Mouse (Mus musculus): ENCODE results near the gene Myh4.

- no peak for TF ChIP-seq CTCF (IDR thresholded peaks at IDR 0.05; ENCODE audit: borderline replicate concordance, insufficient read depth, low read depth, low read length)
- no peak for TF ChIP-seq POLR2A (IDR thresholded peaks at IDR 0.05; ENCODE audit: borderline replicate concordance, insufficient read depth, low read length)
These were observed 46.3 kb upstream of the Myh4 start for GRCm38 (mm10) chr11:67191496-67191895.
